Mouse (Mus musculus): ENCODE data around the gene Klhdc10.

The Klhdc10 gene

DNA sequence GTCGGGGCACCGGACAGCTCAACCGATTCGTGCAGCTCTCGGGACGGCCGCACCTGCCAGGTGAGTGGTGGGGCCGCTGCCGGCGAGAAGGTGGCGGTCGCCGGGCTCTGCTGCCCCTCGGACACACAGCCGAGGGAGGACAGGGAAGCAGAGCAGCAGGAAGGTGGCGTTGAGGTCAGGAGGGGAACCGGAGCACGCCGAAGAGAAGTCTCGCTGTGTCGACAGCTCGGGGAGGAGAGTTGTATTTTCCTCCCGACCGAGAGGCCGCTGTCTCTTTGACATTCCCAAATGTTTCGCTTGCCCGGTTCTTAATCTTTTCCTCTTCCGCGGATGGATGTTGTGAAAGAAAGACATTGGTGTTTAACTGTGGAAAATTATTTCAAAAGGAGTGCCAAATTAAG is 423 bp downstream of the Klhdc10 start:
- peak; percentile 16 for DNase-seq (ENCODE audit: low read depth, low spot score)

DNA sequence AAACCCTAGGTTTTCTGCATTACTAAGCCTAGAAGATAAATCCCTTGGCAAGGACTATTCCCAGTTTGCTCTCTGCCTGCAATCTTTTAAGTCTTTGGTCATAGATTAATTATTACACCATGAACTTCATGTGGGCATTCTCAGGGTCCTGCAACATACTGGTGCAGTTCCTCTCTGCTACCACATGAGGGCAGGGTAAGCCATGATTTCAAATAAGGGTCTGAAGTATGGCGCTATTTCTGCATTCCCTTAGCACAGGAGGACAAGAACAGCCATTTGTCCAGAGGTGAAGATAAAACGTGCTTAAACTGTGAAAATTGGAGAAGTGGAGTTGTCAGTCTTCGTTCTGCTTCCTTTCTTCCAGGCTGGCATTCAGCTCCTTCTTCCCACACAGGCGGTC is 1.8 kb downstream of the Klhdc10 start:
- peak; percentile 86 for DNase-seq (ENCODE audit: low read depth, low spot score)

DNA sequence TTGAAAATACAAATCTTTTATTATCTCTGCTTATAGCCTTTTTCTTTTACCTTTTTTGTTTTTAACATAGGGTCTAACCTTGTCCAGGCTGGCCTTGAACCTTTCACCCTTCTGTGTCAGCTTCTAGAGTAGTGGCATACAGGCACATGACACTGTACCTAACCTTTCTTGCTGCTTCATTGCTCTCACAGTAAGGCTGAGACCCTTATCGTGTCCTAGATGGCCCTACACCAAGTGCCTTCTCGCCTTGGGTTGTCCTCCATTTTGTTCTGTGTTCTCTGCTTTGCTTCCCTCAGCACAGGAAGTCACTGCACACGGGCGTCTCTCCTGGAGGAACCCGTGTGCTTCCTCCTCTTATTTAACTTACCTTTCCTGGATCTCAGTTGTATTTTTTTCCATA is 3.0 kb downstream of the Klhdc10 start:
- no peak for DNase-seq (ENCODE audit: low read depth, low spot score)

DNA sequence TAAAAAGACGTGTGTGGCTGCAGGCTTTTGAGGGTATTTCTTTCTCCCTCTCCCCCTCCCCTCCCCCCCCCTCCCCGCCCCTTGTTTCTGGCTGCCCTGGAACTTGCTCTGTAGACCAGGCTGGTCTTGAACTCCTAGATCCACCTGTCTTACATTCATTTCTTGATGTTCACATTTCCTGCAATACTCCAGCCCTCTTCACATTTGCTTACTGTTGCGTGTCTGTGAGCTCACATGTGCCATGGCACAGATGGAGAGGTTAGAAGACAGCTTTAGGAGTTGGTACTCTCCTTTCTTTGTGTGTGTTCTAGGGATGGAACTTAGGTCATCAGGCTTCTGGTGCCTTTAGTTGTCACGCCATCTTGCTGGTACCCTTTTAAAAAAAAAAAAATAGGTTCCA is 6.6 kb downstream of the Klhdc10 start:
- DNase-seq (ENCODE audit: low read depth, low spot score) = no peak

DNA sequence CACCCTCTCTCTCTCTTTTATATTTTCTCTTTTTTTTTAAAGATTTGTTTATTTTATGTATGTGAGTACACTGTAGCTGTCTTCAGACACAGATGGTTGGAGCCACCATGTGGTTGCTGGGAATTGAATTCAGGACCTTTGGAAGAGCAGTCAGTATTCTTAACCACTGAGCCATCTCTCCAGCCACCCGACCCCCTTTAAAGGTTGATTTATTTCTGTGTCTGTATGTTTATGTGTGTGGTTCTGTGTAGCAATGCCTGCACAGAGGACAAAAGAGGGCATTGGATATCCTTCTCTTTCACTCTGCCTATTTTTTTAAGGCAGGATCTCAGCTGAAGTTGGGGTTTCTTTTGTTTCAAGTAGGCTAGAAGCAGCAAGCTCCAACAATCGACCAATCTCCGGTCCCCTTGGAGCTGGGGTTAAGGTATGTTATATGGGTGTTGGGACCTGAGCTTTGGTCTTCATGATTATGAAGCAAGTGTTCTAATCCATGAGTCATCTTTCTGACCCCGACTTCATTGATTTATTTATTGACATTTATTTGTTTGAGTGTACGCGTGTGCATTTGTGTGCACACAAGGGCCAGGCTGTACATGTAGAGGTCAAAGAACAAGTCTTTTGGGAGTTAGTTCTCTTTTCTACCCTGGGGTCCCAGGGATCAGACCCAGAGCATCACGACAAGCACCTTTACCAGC is 7.9 kb downstream of the Klhdc10 start:
- DNase-seq (ENCODE audit: low read depth, low spot score) = no peak

DNA sequence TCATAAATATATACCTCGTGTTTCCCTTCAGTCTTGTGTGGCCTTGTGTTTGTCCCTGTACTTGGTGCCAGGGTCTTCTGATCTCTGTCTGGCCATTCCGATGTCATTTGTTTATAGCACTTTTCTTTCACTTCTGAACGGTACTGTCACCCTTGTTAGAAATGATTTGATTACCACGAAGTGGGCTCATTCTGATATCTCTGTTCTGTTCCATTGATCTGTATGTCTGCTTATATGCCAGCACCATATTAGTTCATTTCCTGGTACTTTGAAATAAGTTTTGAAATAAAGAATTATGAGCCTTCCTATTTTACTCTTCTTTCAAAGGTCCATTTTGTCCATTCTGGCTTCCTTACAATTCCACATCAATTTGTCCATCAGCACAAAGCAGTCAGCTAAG is 9.6 kb downstream of the Klhdc10 start:
- DNase-seq (ENCODE audit: low read depth, low spot score) = no peak

GRCm38 (mm10) chr6:30416126-30416525 is 14.5 kb downstream of the Klhdc10 start:
- DNase-seq (ENCODE audit: low read depth, low spot score) = no peak

- DNase-seq (ENCODE audit: low read depth, low spot score) = no peak
Measured at GRCm38 (mm10) chr6:30416801-30417200, 15.1 kb downstream of the Klhdc10 start.

GRCm38 (mm10) chr6:30432461-30433192 is 31.0 kb downstream of the Klhdc10 start:
- peak; percentile 14 for DNase-seq (ENCODE audit: low read depth, low spot score)

DNA sequence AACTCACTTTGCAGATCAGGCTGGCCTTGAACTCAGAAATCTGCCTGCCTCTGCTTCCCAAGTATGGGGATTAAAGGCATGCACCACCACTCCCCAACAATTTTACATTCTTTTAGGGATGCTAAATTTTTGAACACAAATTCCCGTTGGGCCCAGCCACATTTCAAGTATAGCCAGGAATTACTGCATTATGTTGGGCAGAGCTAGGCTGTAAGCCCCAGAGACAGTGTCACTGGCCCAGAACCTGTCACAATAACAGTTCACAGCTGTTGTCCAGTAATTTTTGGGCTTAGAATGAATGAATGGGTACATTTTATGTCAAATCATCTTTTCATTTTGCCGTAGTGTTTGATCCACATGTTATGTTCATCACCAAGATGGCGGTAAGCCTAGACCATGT is 34.8 kb downstream of the Klhdc10 start:
- DNase-seq (ENCODE audit: low read depth, low spot score) = no peak

GRCm38 (mm10) chr6:30437054-30437453 is 35.4 kb downstream of the Klhdc10 start:
- DNase-seq (ENCODE audit: low read depth, low spot score) = no peak

DNA sequence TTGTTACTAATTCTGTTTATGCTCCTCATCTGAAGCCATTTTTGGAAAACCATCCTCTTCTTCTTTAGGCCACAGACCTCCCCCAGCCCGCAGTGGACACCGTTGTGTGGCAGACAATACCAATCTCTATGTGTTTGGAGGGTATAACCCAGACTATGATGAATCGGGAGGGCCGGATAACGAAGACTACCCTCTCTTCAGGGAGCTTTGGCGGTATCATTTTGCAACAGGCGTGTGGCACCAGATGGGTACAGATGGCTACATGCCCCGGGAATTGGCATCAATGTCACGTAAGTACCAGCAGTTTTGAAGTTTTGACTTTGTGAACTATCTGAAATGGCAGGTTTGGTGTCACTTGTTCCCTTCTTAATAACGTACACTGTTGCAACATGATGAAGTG is 37.9 kb downstream of the Klhdc10 start:
- no peak for DNase-seq (ENCODE audit: low read depth, low spot score)

- DNase-seq (ENCODE audit: low read depth, low spot score) = no peak
Measured at GRCm38 (mm10) chr6:30456991-30457390, 55.3 kb downstream of the Klhdc10 start.

GRCm38 (mm10) chr6:30458626-30459025 is 57.0 kb downstream of the Klhdc10 start:
- DNase-seq (ENCODE audit: low read depth, low spot score) = no peak

GRCm38 (mm10) chr6:30459056-30459747 is 57.5 kb downstream of the Klhdc10 start:
- DNase-seq (ENCODE audit: low read depth, low spot score) = no peak

- DNase-seq (ENCODE audit: low read depth, low spot score) = peak; percentile 80
Measured at GRCm38 (mm10) chr6:30459811-30460749, 58.4 kb downstream of the Klhdc10 start.

DNA sequence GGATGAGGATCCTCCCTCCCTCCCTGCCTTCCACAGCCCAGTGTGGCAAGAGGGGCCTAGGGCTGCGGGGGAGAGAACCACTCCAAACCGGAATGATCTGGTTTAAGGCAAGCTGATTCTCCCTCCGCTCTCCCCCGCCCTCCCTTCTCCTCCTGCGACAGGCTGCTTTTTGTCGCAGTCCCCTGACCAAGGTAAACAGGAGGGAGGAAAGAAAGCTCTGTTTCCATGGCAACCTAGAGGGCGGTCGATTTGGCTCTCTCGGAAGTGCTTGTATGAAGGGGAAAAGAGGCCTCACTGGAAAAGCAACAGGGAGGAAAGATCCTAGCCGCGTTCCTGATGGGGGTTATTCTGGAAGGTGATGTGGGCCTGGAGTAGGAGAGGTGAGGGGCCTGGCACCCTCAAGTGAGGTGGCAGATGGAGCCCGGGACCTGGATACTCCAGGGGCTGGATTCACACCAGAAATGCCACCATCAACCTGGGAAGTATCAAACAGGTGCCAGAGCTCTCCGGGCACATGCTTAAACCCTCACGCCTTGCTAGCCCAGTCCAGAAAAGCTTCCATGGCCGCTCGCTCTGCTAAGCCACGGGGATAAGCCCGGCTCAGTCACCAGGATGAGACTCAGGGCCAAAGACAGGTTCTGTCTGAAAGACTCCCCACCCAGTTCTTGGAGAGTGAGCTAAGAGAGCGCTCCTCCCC is 59.2 kb downstream of the Klhdc10 start:
- DNase-seq (ENCODE audit: low read depth, low spot score) = peak; percentile 96

DNA sequence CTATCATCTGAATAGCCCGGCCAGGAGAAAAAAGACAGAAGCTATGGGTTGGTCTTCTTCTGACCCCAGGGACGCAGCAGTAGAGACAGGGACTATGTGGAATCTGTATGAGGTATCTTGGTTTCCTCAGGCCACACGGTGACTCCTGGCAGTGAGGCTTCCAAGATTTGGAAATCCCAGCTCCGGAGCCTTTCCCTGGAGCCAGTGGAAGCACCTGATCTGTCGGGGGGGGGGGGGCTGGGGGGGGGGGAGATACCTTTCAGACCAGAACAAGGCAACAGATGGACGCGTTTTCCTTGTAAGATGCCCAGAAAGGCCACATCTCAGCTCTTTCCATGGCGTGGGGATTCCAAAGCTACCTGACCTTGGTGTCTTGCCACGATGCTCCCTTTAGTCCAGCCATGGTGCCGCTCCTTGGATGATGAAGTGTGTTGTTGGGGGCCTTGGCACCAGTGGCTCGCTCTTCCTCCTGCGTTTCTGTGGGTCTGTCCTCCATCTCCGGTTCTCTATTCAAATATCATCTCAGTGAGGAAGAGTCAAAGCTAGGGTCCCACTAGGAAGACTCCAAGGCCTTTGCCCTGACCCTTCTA is 60.2 kb downstream of the Klhdc10 start:
- no peak for DNase-seq (ENCODE audit: low read depth, low spot score)

DNA sequence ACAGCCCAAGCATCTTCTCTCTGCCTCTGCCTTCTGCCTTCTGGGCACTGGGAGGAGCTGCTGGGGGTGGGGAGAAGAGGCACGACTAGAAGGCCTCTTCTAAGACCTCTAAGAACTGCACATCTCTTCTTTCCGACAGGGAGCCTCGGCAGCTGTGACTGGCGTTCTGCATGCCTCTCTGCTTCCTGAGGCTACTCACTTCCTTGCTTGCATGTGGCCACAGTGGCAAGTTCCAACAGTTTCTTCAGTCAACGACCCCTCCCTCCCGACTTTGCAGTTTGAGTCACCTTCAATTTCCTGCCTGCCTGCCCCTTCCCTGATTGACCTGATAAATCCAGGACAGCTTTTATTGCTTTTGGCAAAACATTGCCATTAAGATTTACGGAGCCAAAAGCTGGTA is 61.2 kb downstream of the Klhdc10 start:
- peak; percentile 26 for DNase-seq (ENCODE audit: low read depth, low spot score)

DNA sequence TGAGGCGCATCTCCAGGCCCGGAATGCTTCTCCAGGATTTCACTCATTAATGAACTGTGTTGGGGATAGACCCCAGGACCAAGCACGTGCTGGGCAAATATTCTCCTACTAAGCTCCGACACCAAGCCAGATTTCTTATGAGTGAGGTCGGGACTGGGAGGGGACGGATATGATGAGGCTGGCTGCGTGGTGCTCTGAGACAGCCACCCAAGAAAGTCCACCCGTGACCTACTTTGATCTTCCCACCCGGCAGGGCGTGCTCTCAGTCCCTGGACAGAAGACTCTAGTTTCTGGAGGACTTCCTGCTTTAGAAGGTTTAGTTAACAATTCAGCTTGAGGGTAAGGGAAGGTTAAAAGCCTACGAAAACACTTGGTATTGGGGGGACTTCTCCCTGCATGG is 63.9 kb downstream of the Klhdc10 start:
- DNase-seq (ENCODE audit: low read depth, low spot score) = no peak

GRCm38 (mm10) chr6:30468058-30468457 is 66.4 kb downstream of the Klhdc10 start:
- no peak for DNase-seq (ENCODE audit: low read depth, low spot score)

Data from forelimb bud, embryonic 11.5 days (tissue).